Mouse (Mus musculus): ENCODE data around the gene Pigk.
A peak's percentile ranks its signal among the peaks of the same experiment; 100 is the strongest.

Gene Pigk

GRCm38 (mm10) chr3:152728238-152728637, 14.3 kb downstream of the Pigk start:
- DNase-seq (ENCODE audit: low read depth, low spot score): no peak

DNA sequence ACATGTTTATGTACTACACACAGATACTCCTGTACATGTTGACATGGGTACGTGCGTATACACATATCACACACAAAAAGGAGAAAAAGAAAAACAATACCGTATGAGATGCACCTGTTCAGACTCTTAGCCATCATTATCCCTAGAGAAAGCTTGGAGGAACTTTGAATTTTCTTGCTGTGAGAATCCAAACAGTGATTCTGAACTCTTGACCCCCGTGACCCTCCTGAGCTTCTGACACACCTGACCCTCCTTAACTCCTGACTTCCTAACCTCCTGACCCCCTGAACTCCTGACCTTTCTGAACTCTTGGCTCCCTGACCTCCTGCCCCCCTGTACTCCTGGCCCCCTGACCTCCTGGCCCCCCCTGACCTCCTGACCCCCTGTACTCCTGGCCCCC, 19.1 kb downstream of the Pigk start:
- no peak for DNase-seq (ENCODE audit: low read depth, low spot score)

DNA sequence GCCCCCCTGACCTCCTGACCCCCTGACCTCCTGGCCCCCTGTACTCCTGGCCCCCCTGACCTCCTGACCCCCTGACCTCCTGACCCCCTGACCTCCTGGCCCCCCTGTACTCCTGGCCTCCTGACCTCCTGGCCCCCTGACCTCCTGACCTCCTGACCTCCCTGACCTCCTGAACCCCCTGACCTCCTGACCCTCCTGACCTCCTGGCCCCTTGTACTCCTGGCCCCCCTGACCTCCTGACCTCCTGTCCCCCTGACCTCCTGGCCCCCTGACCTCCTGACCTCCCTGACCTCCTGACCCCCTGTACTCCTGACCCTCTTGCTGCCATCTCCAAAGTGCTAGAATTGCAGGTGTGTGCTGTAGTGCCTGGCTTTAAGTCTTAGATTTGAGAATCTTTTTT, 19.6 kb downstream of the Pigk start:
- no peak for DNase-seq (ENCODE audit: low read depth, low spot score)

DNA sequence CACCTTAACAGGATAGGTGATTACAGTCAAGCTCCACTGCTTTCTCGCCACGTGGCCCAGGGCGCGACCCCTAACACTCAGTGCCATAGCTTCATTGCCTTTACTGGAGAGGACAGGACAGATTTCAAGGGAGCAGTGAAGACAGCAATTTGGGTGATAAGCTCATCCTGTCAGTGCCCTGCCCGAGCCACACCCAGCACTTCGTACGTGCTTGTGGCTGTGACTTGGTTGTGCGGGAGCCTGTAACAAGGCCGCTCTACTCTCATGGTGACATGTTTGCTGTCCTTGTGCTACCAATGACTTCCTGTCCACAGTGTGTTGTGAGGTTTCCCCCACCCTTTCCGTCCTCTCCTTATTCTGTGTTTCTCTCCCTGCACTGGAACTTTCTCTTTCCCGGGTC, 20.2 kb downstream of the Pigk start:
- DNase-seq (ENCODE audit: low read depth, low spot score): no peak

- DNase-seq (ENCODE audit: low read depth, low spot score): no peak
Measured at GRCm38 (mm10) chr3:152735601-152736250, 21.8 kb downstream of the Pigk start.

- DNase-seq (ENCODE audit: low read depth, low spot score): no peak
Measured at GRCm38 (mm10) chr3:152744301-152744700, 30.4 kb downstream of the Pigk start.

DNA sequence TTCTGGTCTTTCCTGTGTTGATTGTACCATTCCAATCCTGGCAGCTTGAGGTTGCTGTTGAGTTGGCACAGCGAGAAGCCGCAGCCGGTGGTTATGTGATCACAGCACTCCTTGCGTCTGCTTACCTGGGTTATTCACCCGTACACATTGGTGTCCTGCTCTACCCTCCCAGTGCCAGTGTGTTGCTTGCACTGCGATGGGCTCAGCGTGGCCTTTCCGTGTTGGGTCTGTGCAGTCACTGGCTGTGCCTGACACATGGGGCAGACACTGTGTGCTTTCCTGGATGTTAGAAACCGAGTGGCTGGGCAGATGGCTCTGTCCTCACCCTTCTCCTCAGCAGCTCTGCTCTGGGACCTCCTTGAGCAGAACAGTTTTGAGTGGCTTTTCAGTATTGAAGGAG, 31.7 kb downstream of the Pigk start:
- DNase-seq (ENCODE audit: low read depth, low spot score): no peak

DNA sequence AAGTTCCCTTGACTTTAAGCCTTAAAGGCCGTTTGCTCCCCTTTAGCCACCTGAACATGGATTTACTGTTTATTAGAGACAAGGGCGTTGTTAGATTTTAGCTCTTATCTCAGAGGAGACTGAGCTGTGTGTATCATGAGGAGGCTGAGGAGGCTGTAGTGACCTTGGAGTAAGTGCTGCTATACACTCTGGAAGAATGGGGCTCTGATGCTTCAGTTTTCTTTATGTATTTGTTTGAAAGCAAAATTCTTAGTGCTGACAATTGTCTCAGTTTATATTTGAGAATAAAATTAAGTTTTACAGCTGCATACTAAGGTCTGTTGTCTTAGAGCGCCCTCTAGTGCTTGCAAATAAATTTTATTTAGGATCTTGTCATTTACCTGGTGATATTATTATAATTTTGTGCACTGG, 35.6 kb downstream of the Pigk start:
- peak; percentile 55 for DNase-seq (ENCODE audit: low read depth, low spot score)

- no peak for DNase-seq (ENCODE audit: low read depth, low spot score)
Measured at GRCm38 (mm10) chr3:152749881-152750280, 36.0 kb downstream of the Pigk start.

DNA sequence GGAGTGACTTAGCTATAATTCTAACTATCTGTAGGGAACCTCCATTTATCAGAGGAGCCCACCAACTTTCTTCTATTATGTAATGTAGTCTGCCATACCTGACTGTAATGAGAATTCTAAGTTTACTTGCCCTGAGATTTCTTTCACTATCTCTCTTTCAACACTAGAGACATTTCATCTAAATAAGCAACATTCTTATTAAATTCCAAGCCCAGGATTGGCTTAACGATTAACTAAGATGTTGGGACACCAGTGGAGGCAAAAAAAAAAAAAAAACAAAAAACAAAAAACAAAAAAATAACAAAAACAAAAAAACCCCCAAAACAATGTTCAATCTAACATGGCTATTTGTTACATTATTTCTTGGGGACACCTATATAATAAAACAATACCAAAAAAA, 39.0 kb downstream of the Pigk start:
- no peak for DNase-seq (ENCODE audit: low read depth, low spot score)

GRCm38 (mm10) chr3:152753345-152753744, 39.4 kb downstream of the Pigk start:
- DNase-seq (ENCODE audit: low read depth, low spot score): no peak

DNA sequence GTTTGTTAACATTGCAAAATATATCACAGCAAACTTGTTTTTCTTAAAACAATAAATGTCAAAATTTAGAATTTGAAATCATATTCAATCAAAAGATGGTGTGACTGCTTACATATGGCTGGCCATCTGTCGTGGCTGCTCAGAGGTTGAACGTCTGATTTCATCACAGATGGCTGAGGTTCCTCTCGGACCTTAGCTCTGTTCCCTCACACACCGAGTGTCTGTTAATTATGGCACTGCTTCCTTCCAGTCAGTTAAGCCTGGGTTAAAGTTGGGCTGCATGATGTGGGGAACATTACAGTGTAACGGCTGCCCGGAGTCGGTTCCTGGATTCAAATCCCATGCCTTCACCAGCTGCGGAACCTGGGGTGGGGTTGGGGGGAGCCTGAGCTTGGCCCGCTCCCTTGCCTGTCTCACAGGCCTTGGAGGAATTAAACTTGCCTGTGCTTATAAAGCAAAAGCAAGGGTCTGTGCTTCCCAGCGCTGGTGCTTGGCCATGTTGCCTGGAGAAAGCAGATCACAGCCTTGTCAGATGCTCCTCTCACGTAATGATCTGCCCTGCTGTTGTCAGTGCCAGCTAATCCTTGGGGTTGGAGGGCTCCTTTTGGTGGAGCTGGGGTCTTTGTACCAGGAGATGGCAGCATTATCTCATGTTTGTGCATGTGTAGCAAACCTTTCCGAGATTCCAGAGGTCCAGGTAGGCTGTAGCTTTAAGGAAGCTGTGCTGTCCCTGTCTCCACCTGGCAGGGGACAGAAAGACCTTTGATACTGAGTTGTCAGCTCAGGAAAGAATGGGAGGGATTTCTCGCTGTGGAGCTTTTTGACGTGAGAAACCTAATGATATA, 40.2 kb downstream of the Pigk start:
- no peak for DNase-seq (ENCODE audit: low read depth, low spot score)

DNA sequence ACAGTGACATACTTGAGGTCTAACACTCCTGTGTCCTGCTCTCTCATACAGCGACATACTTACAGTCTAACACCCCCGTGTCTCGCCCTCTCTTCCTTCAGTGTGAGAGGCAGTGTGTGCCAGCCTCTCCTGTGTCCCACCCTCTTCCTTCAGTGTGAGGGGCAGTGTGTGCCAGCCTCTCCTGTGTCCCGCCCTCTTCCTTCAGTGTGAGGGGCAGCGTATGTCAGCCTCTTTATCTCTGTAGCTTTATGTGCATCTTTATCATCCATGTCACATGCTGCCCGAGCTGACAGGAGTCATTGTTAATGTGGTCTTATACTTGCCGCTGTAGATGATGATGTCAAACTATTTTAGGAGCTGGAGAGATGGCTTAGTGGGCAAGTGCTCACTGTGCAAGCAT, 41.6 kb downstream of the Pigk start:
- no peak for DNase-seq (ENCODE audit: low read depth, low spot score)

DNA sequence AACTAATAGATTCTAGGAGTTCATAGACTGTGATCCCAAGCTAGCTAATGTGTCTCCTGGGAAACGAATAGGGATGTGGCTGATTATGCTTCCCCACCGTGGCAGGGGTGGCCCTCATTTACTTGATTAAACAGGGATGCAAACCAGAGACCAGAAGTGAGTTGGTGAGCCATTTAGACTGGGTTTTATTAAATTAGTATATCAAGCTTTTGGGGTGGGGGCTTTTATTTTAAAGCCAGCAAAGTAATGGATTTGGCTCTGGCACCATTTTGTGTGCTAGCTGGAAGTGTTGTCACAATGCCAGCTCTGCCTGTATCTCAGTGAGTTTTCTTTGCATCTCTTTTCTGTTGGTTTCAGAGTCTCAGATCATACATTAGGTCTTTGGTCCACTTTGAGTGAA, 43.0 kb downstream of the Pigk start:
- no peak for DNase-seq (ENCODE audit: low read depth, low spot score)

- DNase-seq (ENCODE audit: low read depth, low spot score): no peak
Measured at GRCm38 (mm10) chr3:152757464-152758393, 43.8 kb downstream of the Pigk start.

GRCm38 (mm10) chr3:152758500-152759032, 44.7 kb downstream of the Pigk start:
- no peak for DNase-seq (ENCODE audit: low read depth, low spot score)

DNA sequence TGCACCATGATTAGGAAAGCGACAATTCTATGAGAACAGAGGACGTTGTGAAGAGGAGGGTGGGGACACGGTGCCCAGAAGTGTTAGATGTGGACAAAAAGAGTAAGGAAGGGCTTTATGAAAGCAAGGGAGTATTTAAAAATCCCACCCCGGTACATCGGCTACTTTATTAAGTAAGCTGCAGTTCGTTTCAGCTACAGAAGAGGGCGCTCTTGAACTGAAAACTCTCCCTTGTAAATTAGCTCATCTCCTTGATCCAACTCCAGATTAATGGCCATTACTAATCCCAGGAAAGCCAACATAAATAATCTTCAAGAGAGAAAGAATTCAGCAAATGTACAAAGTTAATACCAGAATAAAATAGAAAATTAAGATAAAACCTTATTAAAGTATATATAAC, 47.2 kb downstream of the Pigk start:
- DNase-seq (ENCODE audit: low read depth, low spot score): peak; percentile 47

DNA sequence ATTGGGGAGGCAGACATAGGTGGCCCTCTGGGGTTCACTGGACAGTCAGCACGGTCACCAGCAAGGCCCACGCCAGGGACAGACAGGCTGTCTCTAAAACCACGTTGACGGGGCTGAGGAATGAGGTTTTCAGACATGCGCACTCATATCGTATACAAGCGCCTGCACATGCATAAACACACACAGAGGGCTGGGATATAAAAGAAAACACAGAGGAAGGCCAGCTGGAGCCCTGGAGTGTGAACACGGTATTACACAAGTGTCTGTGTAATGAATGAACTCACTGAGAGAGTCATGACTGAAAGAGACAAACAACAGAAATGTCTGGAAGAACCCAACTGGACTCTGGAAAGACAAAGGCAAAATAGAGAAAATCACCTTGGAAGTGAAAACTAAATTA, 47.8 kb downstream of the Pigk start:
- DNase-seq (ENCODE audit: low read depth, low spot score): peak; percentile 11

DNA sequence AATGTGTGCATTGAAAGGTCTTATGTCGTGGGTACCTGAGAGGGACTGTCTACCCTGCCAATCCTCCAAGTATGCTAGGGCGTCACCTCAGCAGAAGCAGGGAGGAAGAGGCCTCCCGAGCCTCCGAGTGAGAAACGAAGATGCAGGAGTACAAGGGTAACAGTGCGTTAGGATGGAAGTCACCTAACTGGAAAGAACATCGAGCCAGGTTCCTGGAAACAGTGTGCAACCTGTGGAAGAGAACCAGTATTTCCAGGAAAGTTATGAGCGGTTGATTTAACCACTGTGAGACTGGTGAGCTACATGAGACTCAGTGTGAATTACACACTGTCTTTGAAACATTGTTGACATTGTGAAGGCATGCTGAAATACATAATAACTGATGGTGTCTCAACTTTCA, 48.4 kb downstream of the Pigk start:
- DNase-seq (ENCODE audit: low read depth, low spot score): no peak

- peak; percentile 50 for DNase-seq (ENCODE audit: low read depth, low spot score)
Measured at GRCm38 (mm10) chr3:152763139-152763882, 49.4 kb downstream of the Pigk start.
